Mouse (Mus musculus) heart, embryonic 11.5 days (tissue): ENCODE measurements around the gene Gm10799. TPM values are rescaled to one million over a fixed set of nuclear protein-coding genes. Genes with fewer than 3 reads are reported as not detected.

Experiments used
- ATAC-seq: fragments of 200-750 bp; cut with Nextera tagmentation; replicated peaks from 2 replicates; pipeline ENCODE4 v1.8.0; 2017; ENCODE audit warnings: moderate library complexity; ENCODE audit not compliant: insufficient number of reproducible peaks, low FRiP score, low TSS enrichment
- H3K27ac ChIP-seq: fragments of 300-500 bp; sonication (generic); 2 replicates; pipeline ENCODE4 v1.5.1; 2014; ENCODE audit warnings: mild to moderate bottlenecking, low read depth, low read length
- H3K27me3 ChIP-seq: fragments of 300-500 bp; sonication (generic); 2 replicates; pipeline ENCODE4 v1.6.1; 2014; ENCODE audit warnings: mild to moderate bottlenecking, low read length, mixed read lengths; ENCODE audit not compliant: control insufficient read depth, insufficient read depth
- H3K36me3 ChIP-seq: fragments of 300-500 bp; sonication (generic); 2 replicates; pipeline ENCODE4 v1.6.1; 2014; ENCODE audit warnings: mild to moderate bottlenecking, low read length, moderate library complexity, mixed read lengths; ENCODE audit not compliant: control insufficient read depth, insufficient read depth
- H3K4me1 ChIP-seq: fragments of 300-500 bp; sonication (generic); 2 replicates; pipeline ENCODE4 v1.6.1; 2014; ENCODE audit warnings: low read length; ENCODE audit not compliant: control insufficient read depth, insufficient read depth
- H3K4me2 ChIP-seq: fragments of 300-500 bp; sonication (generic); 2 replicates; pipeline ENCODE4 v1.6.1; 2014; ENCODE audit warnings: mild to moderate bottlenecking, moderate library complexity
- H3K4me3 ChIP-seq: fragments of 300-500 bp; sonication (generic); 2 replicates; pipeline ENCODE4 v1.5.1; 2014; ENCODE audit warnings: low read depth, low read length
- H3K9ac ChIP-seq: fragments of 300-500 bp; sonication (generic); 2 replicates; pipeline ENCODE4 v1.6.1; 2014; ENCODE audit warnings: mild to moderate bottlenecking, low read depth, low read length, moderate library complexity
- H3K9me3 ChIP-seq: fragments of 300-500 bp; sonication (generic); replicated peaks from 2 replicates; pipeline ENCODE4 v1.6.1; 2016; ENCODE audit warnings: low read length; ENCODE audit not compliant: control insufficient read depth
- WGBS: fragments of 180-500 bp; shearing (Covaris S2); extraction: QIAGEN DNeasy Blood & Tissue Kit; methylation state at CpG from one replicate; pipeline ENCODE4 v1.1.7; 2014; ENCODE audit not compliant: insufficient replicate concordance; 5-methylcytosine and 5-hydroxymethylcytosine counted together
- polyA plus RNA-seq: library from polyadenylated mRNA; unstranded; fragments of >200 nt; fragmentation: Nextera tagmentation; extraction: Ambion mirVana; gene quantifications from 2 replicates; pipeline ENCODE4 v1.2.1, GENCODE M21; 2014

Gm10799 gene
- polyA plus RNA-seq, 1 experiment from 2014 or later = not detected

- no peaks in the 10 kb centered on the region for H3K27me3 ChIP-seq
- H3K4me1 ChIP-seq = no peaks in the 10 kb centered on the region
- no peak overlapping the region for H3K27ac ChIP-seq
- no peak for ATAC-seq
- H3K4me2 ChIP-seq = no peak overlapping the region
- H3K36me3 ChIP-seq = 0 out of 2 replicates have a peak, but pooled peaks cover 5% of the 10 kb centered on the region
- no peak overlapping the region for H3K9ac ChIP-seq
- H3K9me3 ChIP-seq = no peaks in the 10 kb centered on the region
- WGBS = 95% methylated on average over 6 of the region's 6 CpGs
- no peak overlapping the region for H3K4me3 ChIP-seq
Observed at GRCm38 (mm10) chr2:104060996-104061395, 7.4 kb downstream of the Gm10799 start.

- no peaks in the 10 kb centered on the region for H3K4me1 ChIP-seq
- no peaks in the 10 kb centered on the region for H3K27me3 ChIP-seq
- no peak overlapping the region for H3K4me2 ChIP-seq
- no peak overlapping the region for H3K27ac ChIP-seq
- ATAC-seq = no peak
- no peak overlapping the region for H3K4me3 ChIP-seq
- no peaks in the 10 kb centered on the region for H3K9me3 ChIP-seq
- H3K36me3 ChIP-seq = 0 out of 2 replicates have a peak, but pooled peaks cover 11% of the 10 kb centered on the region
- no peak overlapping the region for H3K9ac ChIP-seq
- WGBS = 79% methylated on average over 10 of the region's 10 CpGs
Observed at GRCm38 (mm10) chr2:104059786-104060185, 8.6 kb downstream of the Gm10799 start.

GRCm38 (mm10) chr2:104058954-104059353, 9.4 kb downstream of the Gm10799 start:
- Histone ChIP-seq H3K9me3 (no peaks in the 10 kb centered on the region), H3K27me3 (no peaks in the 10 kb centered on the region), H3K4me2 (no peak overlapping the region), H3K9ac (no peak overlapping the region), H3K27ac (no peak overlapping the region), H3K4me3 (no peak overlapping the region), H3K36me3 (peaks cover 11% of the 10 kb centered on the region; the same call in 1 of the 2 replicates), H3K4me1 (no peaks in the 10 kb centered on the region)
- 86% methylated on average over 4 of the region's 4 CpGs for WGBS
- no peak for ATAC-seq

DNA sequence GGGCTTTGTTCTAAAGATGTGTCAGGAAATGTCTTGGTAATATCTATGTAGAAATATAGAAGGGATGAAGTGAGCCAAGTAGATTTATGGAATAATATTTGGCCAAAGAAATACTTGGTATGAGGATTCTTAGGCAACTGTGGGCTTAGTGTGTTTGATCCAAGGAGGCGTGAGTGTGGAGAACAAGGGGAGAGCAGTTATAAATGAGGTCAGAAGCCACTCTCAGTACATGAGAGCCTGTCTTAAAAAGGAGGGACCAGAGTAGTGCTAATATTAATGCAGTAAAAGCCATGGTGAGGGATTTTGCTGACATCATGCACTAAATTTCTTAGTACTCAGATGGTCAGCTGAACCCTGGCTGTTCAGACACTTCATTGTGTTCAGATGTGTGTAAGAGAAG, 10.0 kb downstream of the Gm10799 start:
- no peak for ATAC-seq

GRCm38 (mm10) chr2:104044479-104045080, 23.8 kb downstream of the Gm10799 start:
- Histone ChIP-seq H3K27ac (no peak overlapping the region), H3K36me3 (peaks cover 3% of the 10 kb centered on the region), H3K27me3 (no peaks in the 10 kb centered on the region), H3K4me2 (no peak overlapping the region), H3K4me3 (no peak overlapping the region), H3K9ac (no peak overlapping the region), H3K4me1 (no peaks in the 10 kb centered on the region), H3K9me3 (no peaks in the 10 kb centered on the region)
- WGBS = 50% methylated on average over 1 of the region's 1 CpGs
- no peak for ATAC-seq

More for the DNA sequence above, 10.0 kb downstream of the Gm10799 start:
- no peaks in the 10 kb centered on the region for H3K27me3 ChIP-seq
- H3K9me3 ChIP-seq = no peaks in the 10 kb centered on the region
- no peak overlapping the region for H3K4me2 ChIP-seq
- H3K9ac ChIP-seq = no peak overlapping the region
- no peak overlapping the region for H3K27ac ChIP-seq
- peaks cover 11% of the 10 kb centered on the region; the same call in 1 of the 2 replicates for H3K36me3 ChIP-seq
- H3K4me3 ChIP-seq = no peak overlapping the region
- no peaks in the 10 kb centered on the region for H3K4me1 ChIP-seq
- whole genome bisulfite sequencing = 90% methylated on average over 1 of the region's 1 CpGs

DNA sequence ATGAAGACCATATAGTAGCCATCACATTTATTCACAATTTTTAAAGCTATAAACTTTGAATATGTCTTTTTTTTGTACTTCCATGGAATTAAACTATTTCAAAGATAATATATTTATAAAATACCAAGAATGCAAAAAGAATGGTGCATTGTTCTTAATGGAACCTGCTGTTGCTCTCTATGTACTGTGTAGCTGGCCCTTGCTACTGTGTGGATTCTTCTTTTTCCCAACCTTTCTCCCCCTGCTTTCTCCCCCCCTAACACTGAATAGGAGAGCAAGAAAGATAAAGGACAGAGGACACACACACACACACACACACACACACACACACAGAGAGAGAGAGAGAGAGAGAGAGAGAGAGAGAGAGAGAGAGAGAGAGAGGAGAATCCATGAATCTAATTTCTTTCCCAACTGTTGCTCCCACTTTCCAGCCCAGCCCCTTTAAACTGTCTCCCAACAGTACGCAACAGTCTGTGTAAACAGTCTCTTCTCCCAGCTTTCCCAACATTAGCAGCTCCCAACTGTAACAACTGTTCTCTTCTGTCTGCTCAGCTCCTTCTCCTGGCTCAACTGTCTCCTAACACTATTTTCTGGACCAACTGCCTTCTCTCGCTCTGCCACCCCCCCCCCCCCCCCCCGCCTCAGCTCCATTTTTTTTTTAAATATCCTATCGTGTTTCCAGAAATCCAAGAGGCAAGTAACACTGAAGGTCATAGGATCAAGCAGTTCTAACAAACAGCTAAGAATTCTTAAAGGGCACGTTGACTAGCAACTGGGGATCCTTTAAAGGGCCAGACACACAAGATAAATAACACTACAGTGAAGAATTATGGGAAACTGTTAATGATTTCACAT, 24.5 kb downstream of the Gm10799 start:
- Histone ChIP-seq H3K4me1 (no peaks in the 10 kb centered on the region), H3K27me3 (no peaks in the 10 kb centered on the region), H3K4me3 (no peak overlapping the region), H3K9ac (no peak overlapping the region), H3K9me3 (no peaks in the 10 kb centered on the region), H3K27ac (no peak overlapping the region), H3K4me2 (no peak overlapping the region), H3K36me3 (peaks cover 3% of the 10 kb centered on the region)
- WGBS = 67% methylated on average over 5 of the region's 5 CpGs
- no peak for ATAC-seq

DNA sequence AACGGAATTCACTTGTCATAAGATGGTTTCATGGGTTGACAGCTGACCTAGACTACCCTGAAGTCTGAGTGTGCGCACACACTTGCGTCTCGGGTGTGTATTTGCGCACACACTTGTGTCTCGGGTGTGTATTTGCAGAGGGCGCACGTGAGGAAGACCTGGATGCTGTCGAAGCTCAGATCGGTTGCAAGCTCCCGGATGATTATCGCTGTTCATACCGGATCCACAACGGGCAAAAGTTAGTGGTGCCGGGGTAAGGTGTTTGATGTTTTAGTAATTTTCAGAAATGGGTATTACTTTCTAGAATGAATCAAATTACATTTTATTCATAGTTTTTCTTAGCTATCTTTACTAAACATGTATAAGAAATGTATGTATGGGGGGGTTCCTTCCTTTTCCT, 25.6 kb downstream of the Gm10799 start:
- Histone ChIP-seq H3K4me1 (no peaks in the 10 kb centered on the region), H3K36me3 (no peaks in the 10 kb centered on the region; the same call in none of the 2 replicates)
- ATAC-seq = no peak

DNA sequence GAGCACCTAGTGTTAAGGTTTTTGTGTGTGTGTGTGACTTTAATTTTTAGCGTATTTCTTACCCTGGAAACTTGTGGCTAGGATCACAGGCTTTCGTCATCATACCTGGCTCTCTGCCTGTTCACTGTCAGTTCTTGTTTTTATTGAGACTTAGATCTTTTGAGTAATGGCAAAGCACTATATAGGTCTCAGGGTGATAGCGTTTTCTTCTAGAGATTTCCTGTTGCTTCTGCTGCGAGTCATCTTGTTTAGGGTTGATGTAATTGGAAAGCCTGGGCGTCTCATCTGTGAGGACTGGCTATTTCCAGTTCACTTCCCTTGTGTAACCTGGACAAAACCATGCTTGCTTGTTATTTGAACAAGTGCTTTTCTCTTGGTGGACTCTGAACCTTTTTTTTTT, 26.7 kb downstream of the Gm10799 start:
- Histone ChIP-seq H3K27ac (no peak overlapping the region), H3K36me3 (peaks cover 2% of the 10 kb centered on the region), H3K9me3 (no peaks in the 10 kb centered on the region), H3K4me3 (no peak overlapping the region), H3K4me1 (no peaks in the 10 kb centered on the region), H3K9ac (no peak overlapping the region), H3K4me2 (no peak overlapping the region), H3K27me3 (no peaks in the 10 kb centered on the region)
- 62% methylated on average over 5 of the region's 5 CpGs for whole genome bisulfite sequencing
- no peak for ATAC-seq

More for the DNA sequence above, 25.6 kb downstream of the Gm10799 start:
- Histone ChIP-seq H3K4me3 (no peak overlapping the region), H3K9me3 (no peaks in the 10 kb centered on the region), H3K4me2 (no peak overlapping the region), H3K27ac (no peak overlapping the region), H3K9ac (no peak overlapping the region), H3K27me3 (no peaks in the 10 kb centered on the region)
- WGBS = 94% methylated on average over 15 of the region's 15 CpGs
